Mouse (Mus musculus) liver, embryonic 12.5 days (tissue): ENCODE results near the gene Aamdc. TPM values are rescaled to one million over a fixed set of nuclear protein-coding genes. Genes with fewer than 3 reads are reported as not detected.

ENCODE experiments used
- ATAC-seq: fragments of 200-750 bp; cut with Nextera tagmentation; 2 replicates; pipeline ENCODE4 v1.8.0; 2017; ENCODE audit warnings: moderate number of reproducible peaks, mild to moderate bottlenecking, moderate library complexity
- H3K27ac ChIP-seq: fragments of 300-500 bp; sonication (generic); 2 replicates; pipeline ENCODE4 v1.5.1; 2016; ENCODE audit warnings: mild to moderate bottlenecking
- H3K27me3 ChIP-seq: fragments of 300-500 bp; sonication (generic); replicated peaks from 2 replicates; pipeline ENCODE4 v1.6.1; 2016; ENCODE audit warnings: mild to moderate bottlenecking, moderate library complexity
- H3K36me3 ChIP-seq: fragments of 300-500 bp; sonication (generic); 2 replicates; pipeline ENCODE4 v1.6.1; 2016; ENCODE audit warnings: mild to moderate bottlenecking, moderate library complexity
- H3K4me1 ChIP-seq: fragments of 300-500 bp; sonication (generic); 2 replicates; pipeline ENCODE4 v1.6.1; 2016
- H3K4me2 ChIP-seq: fragments of 300-500 bp; sonication (generic); 2 replicates; pipeline ENCODE4 v1.6.1; 2016; ENCODE audit warnings: mild to moderate bottlenecking, moderate library complexity
- H3K4me3 ChIP-seq: fragments of 300-500 bp; sonication (generic); 2 replicates; pipeline ENCODE4 v1.5.1; 2016; ENCODE audit warnings: mild to moderate bottlenecking, moderate library complexity
- H3K9ac ChIP-seq: fragments of 300-500 bp; sonication (generic); 2 replicates; pipeline ENCODE4 v1.6.1; 2016; ENCODE audit warnings: mild to moderate bottlenecking, moderate library complexity
- H3K9me3 ChIP-seq: fragments of 300-500 bp; sonication (generic); replicated peaks from 2 replicates; pipeline ENCODE4 v1.6.1; 2016; ENCODE audit warnings: mild to moderate bottlenecking, moderate library complexity
- WGBS: fragments of 180-500 bp; shearing (Covaris S2); methylation state at CpG from one replicate; pipeline ENCODE4 v1.1.7; 2016; ENCODE audit not compliant: insufficient replicate concordance; 5-methylcytosine and 5-hydroxymethylcytosine counted together
- polyA plus RNA-seq: library from polyadenylated mRNA; unstranded; fragments of >200 nt; fragmentation: Nextera tagmentation; extraction: Ambion mirVana; gene quantifications from 2 replicates; pipeline ENCODE4 v1.2.1, GENCODE M21; 2016

Gene Aamdc
- polyA plus RNA-seq, 1 experiment from 2014 or later = 17.6 TPM

DNA sequence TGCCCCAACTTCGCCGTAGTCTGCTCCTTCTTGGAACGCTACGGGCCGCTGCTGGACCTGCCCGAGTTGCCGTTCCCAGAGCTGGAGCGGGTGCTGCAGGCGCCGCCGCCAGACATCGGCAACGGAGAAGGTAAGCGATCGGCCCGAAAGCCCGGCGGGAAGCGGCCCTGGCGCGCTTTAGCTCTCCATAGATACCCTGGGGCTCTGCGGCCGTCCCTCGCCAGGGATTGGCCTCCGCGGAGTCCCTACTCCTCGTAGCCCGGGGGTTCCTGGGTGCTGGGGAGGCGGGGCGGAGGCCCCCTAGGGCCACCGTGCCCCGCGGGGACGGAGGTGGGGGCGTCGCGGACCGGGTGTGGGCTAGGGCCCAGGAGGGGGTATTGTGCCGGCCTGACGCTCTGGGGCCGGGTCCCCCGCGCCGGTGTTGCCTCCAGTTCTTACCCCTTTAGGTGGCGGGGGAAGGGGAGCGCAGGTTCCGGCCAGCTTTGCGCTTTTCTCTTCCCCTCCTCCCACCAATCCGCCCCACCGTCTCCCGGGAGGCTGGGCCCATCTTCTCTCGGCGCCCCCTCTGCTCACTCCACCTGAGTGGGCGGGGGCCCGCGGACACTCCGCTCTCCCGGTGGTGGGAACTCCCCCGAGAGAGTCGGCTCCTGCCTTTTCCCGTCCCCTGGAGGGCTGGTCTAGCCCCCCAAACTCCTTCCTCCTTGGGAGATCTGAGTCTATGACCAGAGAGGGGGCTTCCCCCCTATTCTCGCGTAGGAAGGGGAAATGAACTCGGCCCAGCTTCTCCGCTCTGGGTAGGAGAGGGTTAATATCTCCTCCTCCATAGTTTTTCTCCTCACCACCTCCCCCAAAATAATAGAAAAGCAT lies 912 bp upstream of the Aamdc start:
- Histone ChIP-seq H3K4me1 (peaks cover 32% of the 10 kb centered on the region), H3K36me3 (no peaks in the 10 kb centered on the region), H3K4me3 (peak overlapping the region; percentile 98), H3K27me3 (no peaks in the 10 kb centered on the region), H3K9me3 (no peaks in the 10 kb centered on the region), H3K9ac (peak overlapping the region; percentile 99), H3K4me2 (peak overlapping the region; percentile 96), H3K27ac (peak overlapping the region; percentile 95)
- ATAC-seq = peak; percentile 49
- WGBS = under 1% methylated on average over 63 of the region's 65 CpGs

DNA sequence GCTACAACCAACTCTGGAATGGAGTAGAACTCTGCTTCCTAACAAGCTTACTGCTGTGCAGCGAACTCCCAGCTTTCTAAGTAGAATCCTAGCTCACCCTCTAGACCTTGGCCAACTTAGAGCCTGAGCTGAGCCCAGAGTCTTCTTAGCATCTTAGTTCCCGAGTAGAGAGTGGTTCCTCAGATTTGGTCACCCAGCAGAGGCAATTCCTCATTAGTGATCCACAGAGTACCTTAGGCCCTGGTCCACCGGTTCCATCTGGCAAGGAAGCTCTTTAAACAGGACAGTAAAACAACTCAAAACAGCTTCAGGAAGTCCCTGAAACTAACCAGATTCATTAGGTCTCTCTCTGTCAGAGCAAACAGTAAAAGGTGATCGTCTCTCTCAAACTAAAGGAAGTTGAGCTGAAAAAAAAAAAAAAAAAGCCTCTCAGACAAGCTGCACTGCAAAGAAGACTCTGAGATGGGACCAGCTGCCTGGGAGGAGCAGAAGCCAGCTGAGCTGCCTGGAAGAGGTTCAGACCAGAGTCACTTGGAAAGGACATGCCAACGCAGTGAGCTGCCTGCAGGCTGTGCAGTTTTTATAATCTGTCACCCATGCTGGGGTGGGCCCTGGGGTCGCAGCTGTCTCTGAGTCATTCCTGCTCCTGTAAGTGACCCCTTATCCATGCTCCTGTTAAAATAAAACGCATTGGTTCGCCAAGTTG lies 783 bp downstream of the Aamdc start:
- 29% methylated on average over 8 of the region's 8 CpGs for WGBS
- peak overlapping the region; percentile 98 for H3K4me3 ChIP-seq
- no peak for ATAC-seq

DNA sequence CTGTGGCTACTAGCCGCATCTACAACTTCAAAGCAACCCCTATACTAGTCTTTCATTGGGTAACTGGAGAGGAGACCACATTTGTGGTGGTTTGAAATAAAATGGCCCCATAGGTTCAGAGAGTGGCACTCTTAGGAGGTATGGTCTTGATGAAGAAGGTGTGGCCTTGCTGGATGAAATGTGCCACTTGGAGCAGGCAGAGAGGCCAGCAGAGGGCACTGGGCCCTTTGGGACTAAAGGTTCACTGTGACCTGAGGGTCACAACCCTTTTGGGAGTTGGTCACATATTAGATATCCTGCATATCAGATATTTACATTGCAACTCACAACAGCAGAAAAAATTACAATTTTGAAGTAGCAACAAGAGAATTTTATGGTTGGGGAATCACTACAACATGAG lies 8.9 kb downstream of the Aamdc start:
- no peaks in the 10 kb centered on the region for H3K9me3 ChIP-seq
- H3K27me3 ChIP-seq = no peaks in the 10 kb centered on the region
- 78% methylated on average over 1 of the region's 1 CpGs for WGBS
- no peak overlapping the region for H3K4me2 ChIP-seq
- no peaks in the 10 kb centered on the region for H3K4me1 ChIP-seq
- no peaks in the 10 kb centered on the region; the same call in 1 of the 2 replicates for H3K36me3 ChIP-seq
- no peak overlapping the region for H3K4me3 ChIP-seq
- H3K9ac ChIP-seq = no peak overlapping the region
- ATAC-seq = no peak
- no peak overlapping the region for H3K27ac ChIP-seq

More for the DNA sequence above, 783 bp downstream of the Aamdc start:
- H3K36me3 ChIP-seq = no peaks in the 10 kb centered on the region
- peaks cover 21% of the 10 kb centered on the region for H3K4me1 ChIP-seq
- peak overlapping the region; percentile 96 for H3K4me2 ChIP-seq
- H3K9ac ChIP-seq = peak overlapping the region; percentile 99
- H3K9me3 ChIP-seq = no peaks in the 10 kb centered on the region
- peak overlapping the region; percentile 95 for H3K27ac ChIP-seq
- no peaks in the 10 kb centered on the region for H3K27me3 ChIP-seq

DNA sequence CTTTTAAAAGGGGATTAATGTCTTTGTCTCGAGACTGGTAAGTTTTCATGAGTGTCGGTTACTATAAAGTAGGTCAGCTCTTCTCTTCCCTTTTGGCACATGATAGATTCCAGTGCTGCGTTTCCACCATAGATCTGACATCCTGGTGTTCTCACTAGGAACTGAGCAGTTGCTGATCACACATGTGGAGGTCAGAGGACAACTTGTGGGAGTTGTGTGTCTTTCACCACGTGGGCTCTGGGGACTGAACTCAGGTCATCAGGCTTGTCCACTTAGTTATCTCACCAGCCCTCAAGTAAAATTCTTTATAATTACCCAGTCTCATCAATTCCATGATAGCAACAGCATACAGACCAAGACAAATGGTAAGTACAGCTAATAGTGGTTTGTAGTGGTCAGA lies 9.9 kb downstream of the Aamdc start:
- ATAC-seq = no peak
- 65% methylated on average over 4 of the region's 4 CpGs for WGBS
- H3K4me1 ChIP-seq = no peaks in the 10 kb centered on the region

DNA sequence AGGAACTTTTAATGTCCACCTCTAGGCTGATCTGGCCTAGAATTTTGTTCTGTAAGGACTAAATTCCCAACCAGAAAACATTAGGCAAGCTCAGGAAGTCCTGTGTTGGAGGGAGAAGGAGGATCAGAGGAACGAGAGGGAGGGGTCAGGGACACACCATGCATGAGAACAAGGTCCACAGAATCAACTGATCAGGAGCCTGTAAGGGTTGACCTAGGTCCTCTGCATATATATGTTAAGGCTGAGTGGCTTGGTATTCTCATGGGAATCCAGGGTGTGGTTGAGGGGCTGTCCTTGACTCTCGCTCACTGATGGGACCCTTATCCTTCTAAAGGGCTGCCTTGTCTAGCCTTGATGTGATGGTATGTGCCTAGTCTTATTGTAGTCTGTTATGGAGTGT lies 15.7 kb downstream of the Aamdc start:
- no peak for ATAC-seq
- Histone ChIP-seq H3K9me3 (no peaks in the 10 kb centered on the region), H3K4me2 (no peak overlapping the region), H3K9ac (no peak overlapping the region), H3K4me1 (no peaks in the 10 kb centered on the region), H3K27ac (no peak overlapping the region), H3K36me3 (no peaks in the 10 kb centered on the region; the same call in 1 of the 2 replicates), H3K27me3 (no peaks in the 10 kb centered on the region), H3K4me3 (no peak overlapping the region)
- 82% methylated on average over 2 of the region's 2 CpGs for WGBS

More for the DNA sequence above, 9.9 kb downstream of the Aamdc start:
- Histone ChIP-seq H3K27ac (no peak overlapping the region), H3K9ac (no peak overlapping the region), H3K9me3 (no peaks in the 10 kb centered on the region), H3K36me3 (no peaks in the 10 kb centered on the region; the same call in 1 of the 2 replicates), H3K27me3 (no peaks in the 10 kb centered on the region), H3K4me3 (no peak overlapping the region), H3K4me2 (no peak overlapping the region)

DNA sequence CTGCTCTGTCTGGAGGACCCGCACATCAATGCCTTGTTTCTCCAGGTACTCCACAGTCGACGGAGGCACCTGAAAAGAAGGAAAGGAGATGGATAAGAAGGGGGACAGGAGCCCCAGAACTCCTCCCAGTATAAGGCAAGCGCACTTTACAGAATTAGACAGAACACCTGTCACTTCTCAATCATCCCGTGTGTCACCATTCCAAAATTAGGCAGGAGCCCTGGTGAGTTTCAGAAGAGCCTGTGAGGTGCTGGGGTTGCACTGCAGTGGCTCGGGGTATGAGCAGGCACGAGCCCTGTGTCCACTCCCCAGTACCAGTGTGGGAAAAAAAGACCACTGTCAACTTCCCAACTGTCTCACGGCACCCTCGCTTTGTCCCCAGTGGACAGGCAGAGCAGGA lies 28.6 kb downstream of the Aamdc start:
- no peaks in the 10 kb centered on the region for H3K4me1 ChIP-seq
- 80% methylated on average over 9 of the region's 9 CpGs for WGBS
- H3K4me3 ChIP-seq = no peak overlapping the region
- H3K4me2 ChIP-seq = no peak overlapping the region
- H3K27ac ChIP-seq = no peak overlapping the region
- no peak for ATAC-seq
- no peaks in the 10 kb centered on the region for H3K9me3 ChIP-seq
- no peaks in the 10 kb centered on the region for H3K36me3 ChIP-seq
- H3K9ac ChIP-seq = no peak overlapping the region
- H3K27me3 ChIP-seq = no peaks in the 10 kb centered on the region

DNA sequence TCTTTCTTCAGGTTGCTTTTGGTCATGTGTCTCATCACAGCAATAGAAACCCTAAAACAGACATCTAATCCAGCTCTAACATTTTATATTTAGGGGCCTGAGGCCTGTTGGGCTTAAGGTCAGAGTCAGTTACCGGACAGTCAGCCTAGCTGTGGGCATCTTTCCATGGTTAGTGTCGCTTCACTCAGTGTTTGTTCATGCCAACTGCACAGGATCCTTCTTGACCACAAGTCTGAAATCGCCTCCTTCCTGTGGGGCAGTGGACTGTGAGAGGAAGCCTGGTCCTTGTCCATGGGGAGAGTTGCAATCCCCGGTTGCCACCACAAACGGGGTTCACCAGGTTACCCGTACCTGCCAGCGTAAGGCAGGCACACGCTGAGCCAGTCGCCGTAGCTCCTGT lies 30.0 kb downstream of the Aamdc start:
- no peak for ATAC-seq
- no peak overlapping the region for H3K4me3 ChIP-seq
- H3K9ac ChIP-seq = no peak overlapping the region

DNA sequence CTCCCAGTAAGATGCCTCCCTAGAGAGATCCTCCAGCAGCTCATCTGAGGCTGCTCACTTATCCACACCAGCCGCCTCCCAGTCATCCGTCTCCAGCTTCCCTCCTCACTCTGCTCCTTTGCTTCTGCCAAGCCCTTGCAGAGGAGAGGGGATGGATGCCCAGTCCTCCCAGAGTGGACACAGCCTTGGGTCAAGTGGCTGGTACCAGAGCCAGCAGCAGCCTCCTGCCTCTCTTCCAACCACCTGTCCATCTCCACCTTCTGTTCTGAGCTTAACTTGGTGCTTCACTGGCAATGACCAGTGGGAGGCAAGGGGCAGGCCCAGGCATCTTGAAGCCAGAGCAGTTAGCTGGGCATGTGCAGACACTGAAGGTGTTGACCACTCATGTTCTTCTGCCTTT lies 32.8 kb downstream of the Aamdc start:
- H3K27me3 ChIP-seq = no peaks in the 10 kb centered on the region
- no peak overlapping the region for H3K27ac ChIP-seq
- no peak for ATAC-seq
- no peaks in the 10 kb centered on the region for H3K4me1 ChIP-seq
- H3K4me3 ChIP-seq = no peak overlapping the region
- no peaks in the 10 kb centered on the region for H3K9me3 ChIP-seq
- H3K36me3 ChIP-seq = peaks cover 24% of the 10 kb centered on the region
- H3K9ac ChIP-seq = no peak overlapping the region
- WGBS = 84% methylated on average over 2 of the region's 2 CpGs
- no peak overlapping the region for H3K4me2 ChIP-seq

More for the DNA sequence above, 30.0 kb downstream of the Aamdc start:
- Histone ChIP-seq H3K27ac (no peak overlapping the region), H3K4me1 (no peaks in the 10 kb centered on the region), H3K9me3 (no peaks in the 10 kb centered on the region), H3K4me2 (no peak overlapping the region), H3K27me3 (no peaks in the 10 kb centered on the region), H3K36me3 (no peaks in the 10 kb centered on the region)
- WGBS = 80% methylated on average over 10 of the region's 10 CpGs

DNA sequence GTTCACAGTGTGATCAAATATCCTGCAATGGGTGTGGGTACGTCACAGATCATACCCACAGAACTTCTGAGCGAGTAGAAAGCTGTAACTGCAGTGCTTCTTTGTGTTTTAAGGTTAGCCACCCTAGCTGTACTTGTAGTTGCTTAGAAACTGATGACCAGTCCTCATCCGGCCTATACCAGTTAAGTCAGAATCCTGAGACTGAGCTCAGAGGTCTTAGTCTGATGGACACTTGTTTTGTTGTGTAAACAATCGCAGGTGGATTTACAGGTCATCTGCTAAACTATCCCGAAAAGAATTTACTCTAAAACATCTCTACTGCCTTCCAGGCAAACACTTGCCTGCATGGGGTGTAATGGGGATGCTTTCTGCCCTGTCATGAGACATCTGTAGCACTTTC lies 42.7 kb downstream of the Aamdc start:
- peaks cover 97% of the 10 kb centered on the region for H3K36me3 ChIP-seq
- H3K9me3 ChIP-seq = no peaks in the 10 kb centered on the region
- no peak overlapping the region for H3K4me2 ChIP-seq
- no peak overlapping the region for H3K4me3 ChIP-seq
- H3K27me3 ChIP-seq = no peaks in the 10 kb centered on the region
- no peaks in the 10 kb centered on the region for H3K4me1 ChIP-seq
- 80% methylated on average over 5 of the region's 5 CpGs for WGBS
- ATAC-seq = no peak
- H3K9ac ChIP-seq = no peak overlapping the region
- no peak overlapping the region for H3K27ac ChIP-seq

DNA sequence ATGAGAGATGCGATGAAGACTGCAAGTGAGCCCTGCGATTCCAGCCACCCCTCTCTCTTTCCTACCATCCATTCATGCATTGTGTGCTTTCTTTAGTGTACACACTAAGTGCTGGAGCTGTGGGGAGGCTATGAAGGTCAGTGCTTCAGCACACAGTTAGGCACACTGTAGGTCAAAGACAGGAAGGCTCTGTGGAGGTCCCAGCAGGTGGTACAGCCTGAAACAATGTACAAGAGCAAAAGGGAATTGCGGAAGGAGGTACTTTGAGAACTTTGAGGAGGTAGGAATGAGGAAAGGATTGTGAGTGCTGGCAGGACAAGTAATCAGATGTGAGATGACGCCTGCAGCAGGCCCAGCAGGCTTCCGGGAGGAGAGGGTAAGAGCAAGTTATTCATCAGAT lies 43.8 kb downstream of the Aamdc start:
- WGBS = 84% methylated on average over 5 of the region's 5 CpGs
- Histone ChIP-seq H3K4me2 (no peak overlapping the region), H3K4me1 (no peaks in the 10 kb centered on the region), H3K27me3 (no peaks in the 10 kb centered on the region), H3K36me3 (peaks cover 97% of the 10 kb centered on the region), H3K4me3 (no peak overlapping the region), H3K27ac (no peak overlapping the region), H3K9ac (no peak overlapping the region), H3K9me3 (no peaks in the 10 kb centered on the region)
- no peak for ATAC-seq

DNA sequence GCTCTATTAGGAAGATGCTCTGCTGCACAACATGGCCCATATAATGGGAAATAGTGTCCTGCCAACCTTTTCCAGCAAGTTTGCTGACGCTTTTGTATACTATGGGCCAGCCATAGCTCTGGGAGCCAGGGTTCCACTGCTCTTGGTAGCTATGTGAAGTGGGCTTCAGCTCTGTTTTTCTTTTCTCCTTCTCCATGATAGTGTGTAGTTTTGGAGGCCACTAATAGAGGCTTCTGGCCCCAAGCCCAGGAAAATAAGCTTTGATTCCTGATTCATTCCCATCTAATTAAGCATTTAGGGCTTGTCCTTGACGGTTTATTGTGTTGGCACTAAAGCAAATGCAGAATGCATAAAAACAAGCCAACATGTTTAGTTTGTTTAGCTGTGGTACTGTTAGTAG lies 59.4 kb downstream of the Aamdc start:
- WGBS = 80% methylated on average over 2 of the region's 2 CpGs
- no peak for ATAC-seq

DNA sequence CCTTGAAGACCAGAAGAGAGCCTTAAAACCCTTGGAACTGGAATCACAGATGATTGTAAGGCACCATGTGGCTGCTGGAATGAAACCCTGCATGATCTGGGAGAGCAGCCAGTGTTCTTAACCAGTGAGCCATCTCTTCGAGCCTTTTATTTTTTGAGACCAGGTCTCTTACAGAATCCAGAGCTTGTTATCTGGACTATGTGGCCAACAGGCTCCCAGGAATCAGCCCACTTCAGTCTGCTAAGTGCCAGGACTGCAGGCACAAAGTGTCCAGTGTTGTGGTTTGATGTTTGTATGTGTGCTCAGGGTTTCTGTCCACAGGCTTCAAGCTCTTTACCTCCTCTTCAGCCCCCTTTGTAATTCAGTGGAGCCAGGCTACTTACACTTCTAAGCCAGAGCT lies 64.5 kb downstream of the Aamdc start:
- Histone ChIP-seq H3K36me3 (peaks cover 82% of the 10 kb centered on the region), H3K9ac (no peak overlapping the region), H3K27ac (no peak overlapping the region), H3K4me2 (no peak overlapping the region), H3K27me3 (no peaks in the 10 kb centered on the region), H3K9me3 (no peaks in the 10 kb centered on the region), H3K4me3 (no peak overlapping the region), H3K4me1 (no peaks in the 10 kb centered on the region)
- ATAC-seq = no peak
- 77% methylated on average over 1 of the region's 1 CpGs for WGBS

More for the DNA sequence above, 59.4 kb downstream of the Aamdc start:
- Histone ChIP-seq H3K36me3 (peaks cover 60% of the 10 kb centered on the region), H3K4me3 (no peak overlapping the region), H3K4me1 (no peaks in the 10 kb centered on the region), H3K9me3 (no peaks in the 10 kb centered on the region), H3K4me2 (no peak overlapping the region), H3K27me3 (no peaks in the 10 kb centered on the region), H3K27ac (no peak overlapping the region), H3K9ac (no peak overlapping the region)
